Mouse (Mus musculus): ENCODE data around the gene 2310079G19Rik.

GRCm38 (mm10) chr16:88647358-88647846, 19.9 kb upstream of the 2310079G19Rik start, which contains the start of gene Krtap26-1:
- TF ChIP-seq CTCF (IDR thresholded peaks at IDR 0.05; ENCODE audit: extremely low read depth, insufficient read depth, insufficient read length, insufficient replicate concordance): no peak
- TF ChIP-seq POLR2A (IDR thresholded peaks at IDR 0.05; ENCODE audit: low read depth, low read length): no peak
